Mouse (Mus musculus) limb, embryonic 10.5 days (tissue): ENCODE measurements at regions not wholly inside any gene's neighbourhood (a gene's known extent, or its start where the extent isn't known, plus 50 kb on each side); places are given as distances from the start of the nearest gene placed in this dataset.

Source experiments
- DNase-seq: peaks from one replicate; pipeline ENCODE4 v3.0.0-alpha.2; 2017; ENCODE audit warnings: low spot score
- H3K27ac ChIP-seq: fragments of 300-500 bp; sonication (generic); 2 replicates; pipeline ENCODE4 v1.5.1; 2016; ENCODE audit warnings: mild to moderate bottlenecking
- H3K27me3 ChIP-seq: fragments of 300-500 bp; sonication (generic); 2 replicates; pipeline ENCODE4 v1.6.1; 2016; ENCODE audit warnings: low read depth, mild to moderate bottlenecking; ENCODE audit not compliant: poor library complexity, severe bottlenecking
- H3K36me3 ChIP-seq: fragments of 300-500 bp; sonication (generic); 2 replicates; pipeline ENCODE4 v1.6.1; 2016; ENCODE audit warnings: mild to moderate bottlenecking, moderate library complexity
- H3K4me1 ChIP-seq: fragments of 300-500 bp; sonication (generic); 2 replicates; pipeline ENCODE4 v1.6.1; 2016
- H3K4me3 ChIP-seq: fragments of 300-500 bp; sonication (generic); 2 replicates; pipeline ENCODE4 v1.5.1; 2016; ENCODE audit warnings: mild to moderate bottlenecking, moderate library complexity
- H3K9me3 ChIP-seq: fragments of 300-500 bp; sonication (generic); replicated peaks from 2 replicates; pipeline ENCODE4 v1.6.1; 2016; ENCODE audit warnings: mild to moderate bottlenecking
- WGBS: fragments of 180-500 bp; shearing (Covaris S2); methylation state at CpG from one replicate; pipeline ENCODE4 v1.1.7; 2016; 5-methylcytosine and 5-hydroxymethylcytosine counted together

GRCm38 (mm10) chr10:97241476-97241875 is 237.9 kb upstream of the Dcn start:
- H3K9me3 ChIP-seq = no peaks in the 10 kb centered on the region
- H3K4me1 ChIP-seq = no peaks in the 10 kb centered on the region
- no peaks in the 10 kb centered on the region for H3K27me3 ChIP-seq
- no peaks in the 10 kb centered on the region for H3K36me3 ChIP-seq
- H3K4me3 ChIP-seq = no peak overlapping the region
- WGBS = 82% methylated on average over 2 of the region's 2 CpGs
- no peak for DNase-seq
- no peak overlapping the region for H3K27ac ChIP-seq

DNA sequence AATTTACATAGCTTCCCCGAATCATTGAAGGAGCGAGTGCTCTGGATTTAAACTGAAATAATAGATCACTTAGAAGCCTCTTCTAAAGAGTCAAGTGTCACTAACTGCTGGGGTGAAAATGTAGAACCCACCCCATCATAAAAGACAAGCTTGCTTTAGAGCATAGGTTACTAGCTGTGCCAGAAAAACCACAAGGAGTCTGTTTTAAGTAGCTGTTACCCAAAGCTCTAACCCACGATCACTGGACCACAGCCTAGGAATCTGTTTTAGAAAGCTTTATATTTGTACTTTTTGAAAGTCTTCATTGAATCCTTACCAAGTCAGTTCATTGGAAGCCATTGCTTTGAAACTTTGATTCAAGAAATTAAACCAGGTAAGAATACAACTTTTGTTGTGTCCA is 233.7 kb upstream of the Dcn start:
- no peak for DNase-seq
- Histone ChIP-seq H3K4me1 (no peaks in the 10 kb centered on the region), H3K27ac (no peak overlapping the region), H3K27me3 (no peaks in the 10 kb centered on the region), H3K36me3 (no peaks in the 10 kb centered on the region), H3K4me3 (no peak overlapping the region), H3K9me3 (no peaks in the 10 kb centered on the region)
- 89% methylated on average over 3 of the region's 3 CpGs for WGBS

DNA sequence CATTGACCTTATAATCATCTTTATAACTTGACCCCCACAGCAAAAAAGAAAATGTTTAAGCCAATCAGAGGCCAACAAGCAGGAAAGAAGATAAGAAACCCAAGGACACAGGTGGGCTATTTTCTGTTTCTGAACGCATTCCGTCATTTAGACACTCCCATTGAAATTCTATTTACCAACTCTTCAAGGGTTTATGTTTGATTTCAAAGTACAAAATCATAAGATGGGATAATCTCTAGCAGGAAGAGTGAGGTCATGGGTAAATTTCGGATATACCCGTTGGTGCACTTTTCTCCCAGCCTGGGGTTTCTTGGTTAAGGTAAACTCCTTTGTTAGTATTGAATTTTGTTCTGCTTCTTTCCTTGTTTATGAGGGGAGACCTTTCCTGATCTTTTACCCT is 230.9 kb upstream of the Dcn start:
- no peaks in the 10 kb centered on the region for H3K9me3 ChIP-seq
- H3K27me3 ChIP-seq = no peaks in the 10 kb centered on the region
- DNase-seq = no peak
- no peaks in the 10 kb centered on the region for H3K4me1 ChIP-seq
- no peaks in the 10 kb centered on the region for H3K36me3 ChIP-seq
- H3K4me3 ChIP-seq = no peak overlapping the region
- H3K27ac ChIP-seq = no peak overlapping the region
- WGBS = 93% methylated on average over 4 of the region's 4 CpGs

GRCm38 (mm10) chr10:97249760-97250159 is 229.6 kb upstream of the Dcn start:
- 84% methylated on average over 1 of the region's 1 CpGs for WGBS

DNA sequence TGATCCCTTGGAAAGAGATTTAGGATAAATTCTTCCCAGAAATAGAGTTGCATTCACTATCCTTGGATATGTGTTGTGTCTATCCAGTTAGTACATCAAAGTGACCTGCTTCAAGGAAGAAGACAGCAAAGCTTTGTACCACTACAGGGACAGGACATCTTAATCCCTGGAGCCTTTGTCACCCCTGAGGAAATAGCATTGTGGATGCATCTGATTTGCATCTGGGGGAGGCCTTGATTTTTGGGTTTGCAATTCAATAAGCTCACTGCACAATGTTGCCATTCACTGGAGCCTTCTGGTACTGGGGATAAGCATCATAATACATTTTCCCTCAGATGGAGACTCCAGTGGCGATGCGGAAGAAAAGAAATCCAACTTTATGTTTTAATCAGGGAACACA is 229.2 kb upstream of the Dcn start:
- H3K4me3 ChIP-seq = no peak overlapping the region
- no peaks in the 10 kb centered on the region for H3K36me3 ChIP-seq
- H3K4me1 ChIP-seq = no peaks in the 10 kb centered on the region
- no peak for DNase-seq
- 87% methylated on average over 2 of the region's 2 CpGs for WGBS
- H3K27ac ChIP-seq = no peak overlapping the region
- H3K9me3 ChIP-seq = no peaks in the 10 kb centered on the region
- H3K27me3 ChIP-seq = no peaks in the 10 kb centered on the region

More at GRCm38 (mm10) chr10:97249760-97250159, 229.6 kb upstream of the Dcn start:
- no peaks in the 10 kb centered on the region for H3K27me3 ChIP-seq
- H3K9me3 ChIP-seq = no peaks in the 10 kb centered on the region
- DNase-seq = no peak
- no peaks in the 10 kb centered on the region for H3K36me3 ChIP-seq
- H3K27ac ChIP-seq = no peak overlapping the region
- H3K4me3 ChIP-seq = no peak overlapping the region
- H3K4me1 ChIP-seq = no peaks in the 10 kb centered on the region

DNA sequence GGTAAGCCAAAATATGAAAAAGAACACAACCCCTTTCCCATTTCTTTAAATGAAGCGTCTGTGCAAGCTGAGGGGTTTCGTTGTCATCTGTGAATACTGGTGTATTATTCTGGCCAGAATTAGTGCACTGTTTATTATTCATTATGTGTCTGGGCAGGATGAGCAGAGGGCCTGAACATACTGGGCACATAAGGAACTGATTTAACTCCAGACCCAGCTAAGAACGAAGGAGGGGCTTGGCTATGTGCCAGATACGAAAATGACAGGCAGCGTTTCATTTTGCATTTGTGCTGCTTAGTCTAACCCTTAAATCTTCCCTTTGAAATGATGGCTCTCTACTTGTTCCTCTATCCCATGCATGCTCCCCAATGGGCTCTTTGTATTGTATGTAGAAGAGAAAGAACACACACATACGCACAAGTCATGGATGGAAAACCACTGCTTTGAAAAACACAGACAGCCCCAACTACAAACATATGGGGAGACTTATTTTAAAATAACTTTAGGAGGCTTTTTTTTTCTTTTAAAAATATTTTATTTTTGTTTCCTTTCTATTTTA is 213.4 kb upstream of the Dcn start:
- 39% methylated on average over 6 of the region's 6 CpGs for WGBS
- H3K27me3 ChIP-seq = no peaks in the 10 kb centered on the region
- no peak overlapping the region; the same call in 1 of the 2 replicates for H3K27ac ChIP-seq
- no peaks in the 10 kb centered on the region for H3K36me3 ChIP-seq
- peak; percentile 64 for DNase-seq
- no peak overlapping the region for H3K4me3 ChIP-seq
- H3K4me1 ChIP-seq = peaks cover 17% of the 10 kb centered on the region
- no peaks in the 10 kb centered on the region for H3K9me3 ChIP-seq

DNA sequence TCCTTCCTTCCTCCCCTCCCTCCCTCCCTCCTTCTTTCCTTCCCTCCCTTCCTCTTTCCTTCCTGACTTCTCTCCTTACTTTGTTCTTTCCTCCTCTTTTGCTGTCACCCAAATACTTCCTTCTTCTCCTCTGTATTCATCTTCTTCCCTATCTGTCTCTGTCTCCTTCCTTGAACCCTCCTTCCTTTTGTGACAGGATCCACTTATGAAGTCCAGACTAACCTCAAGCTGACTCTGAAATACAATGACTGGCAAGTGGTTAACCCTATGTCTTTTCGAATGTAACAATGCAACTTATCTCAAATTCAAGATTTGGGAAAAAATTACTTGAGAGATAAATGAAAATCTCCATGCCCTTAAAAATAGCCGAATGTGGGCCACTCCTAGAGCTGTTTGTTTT is 197.0 kb upstream of the Dcn start:
- H3K4me3 ChIP-seq = no peak overlapping the region
- 89% methylated on average over 2 of the region's 2 CpGs for WGBS
- H3K9me3 ChIP-seq = no peaks in the 10 kb centered on the region
- H3K27me3 ChIP-seq = no peaks in the 10 kb centered on the region
- no peak for DNase-seq
- H3K27ac ChIP-seq = no peak overlapping the region
- H3K4me1 ChIP-seq = no peaks in the 10 kb centered on the region
- no peaks in the 10 kb centered on the region for H3K36me3 ChIP-seq

DNA sequence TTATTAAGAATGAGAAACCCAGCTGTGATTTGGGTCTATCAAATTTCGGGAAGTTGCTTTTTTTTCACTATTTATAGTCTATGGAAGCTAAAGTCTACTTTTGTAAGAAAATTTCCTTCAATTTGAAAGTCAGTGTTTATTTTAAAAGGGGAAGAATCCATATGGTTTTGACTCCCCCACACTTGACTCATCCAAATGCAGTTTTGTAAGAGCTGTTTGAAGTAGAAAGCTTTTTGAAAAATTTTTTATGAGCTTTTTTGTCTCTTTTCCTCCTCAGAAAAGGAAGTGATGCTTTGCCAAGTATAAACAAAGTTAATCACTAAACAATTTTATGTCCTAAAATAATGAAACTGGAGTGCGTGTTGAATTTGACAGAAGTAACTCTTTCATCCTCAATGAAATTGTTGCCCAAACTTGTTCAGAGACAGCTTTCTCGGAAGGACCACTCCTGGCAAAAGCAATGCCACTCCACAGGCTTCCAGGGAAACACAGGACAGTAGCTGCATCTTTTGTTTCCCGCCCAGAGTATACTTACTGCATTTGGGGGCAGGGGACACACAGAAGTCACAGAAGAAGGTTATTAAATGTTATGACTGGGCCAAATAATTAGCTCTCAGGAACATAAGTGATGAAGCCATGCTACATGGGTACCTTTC is 196.4 kb upstream of the Dcn start:
- Histone ChIP-seq H3K4me1 (no peaks in the 10 kb centered on the region), H3K27me3 (no peaks in the 10 kb centered on the region), H3K4me3 (no peak overlapping the region), H3K27ac (no peak overlapping the region), H3K9me3 (no peaks in the 10 kb centered on the region), H3K36me3 (no peaks in the 10 kb centered on the region)
- 79% methylated on average over 4 of the region's 4 CpGs for WGBS
- no peak for DNase-seq

- Histone ChIP-seq H3K4me1 (no peaks in the 10 kb centered on the region), H3K36me3 (no peaks in the 10 kb centered on the region), H3K27ac (no peak overlapping the region), H3K9me3 (no peaks in the 10 kb centered on the region), H3K27me3 (no peaks in the 10 kb centered on the region), H3K4me3 (no peak overlapping the region)
- WGBS = 87% methylated on average over 3 of the region's 3 CpGs
- no peak for DNase-seq
These were observed 174.5 kb upstream of the Dcn start for GRCm38 (mm10) chr10:97304791-97305355.

DNA sequence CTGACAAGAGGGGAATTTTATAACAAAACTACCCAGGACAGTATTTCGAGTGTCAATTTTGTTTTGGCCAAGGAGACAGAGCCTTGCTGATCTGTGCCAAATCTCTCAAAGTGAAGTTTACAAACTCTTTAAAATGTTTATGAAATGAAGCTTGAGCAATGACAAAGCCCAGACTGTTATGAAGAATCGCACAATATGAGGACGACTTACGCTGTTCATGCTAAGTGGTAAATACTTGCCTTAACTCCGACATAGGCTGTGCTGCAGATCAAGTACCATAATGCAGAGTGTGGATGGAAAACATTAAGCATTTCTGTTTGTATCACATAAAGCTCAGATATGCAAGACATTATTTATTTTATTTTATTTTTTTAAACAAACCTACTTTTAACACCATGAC is 169.8 kb upstream of the Dcn start:
- peaks cover 8% of the 10 kb centered on the region; the same call in 1 of the 2 replicates for H3K4me1 ChIP-seq
- 92% methylated on average over 5 of the region's 5 CpGs for WGBS
- no peaks in the 10 kb centered on the region for H3K9me3 ChIP-seq
- H3K4me3 ChIP-seq = no peak overlapping the region
- H3K27me3 ChIP-seq = no peaks in the 10 kb centered on the region
- no peaks in the 10 kb centered on the region for H3K36me3 ChIP-seq
- H3K27ac ChIP-seq = no peak overlapping the region
- no peak for DNase-seq

DNA sequence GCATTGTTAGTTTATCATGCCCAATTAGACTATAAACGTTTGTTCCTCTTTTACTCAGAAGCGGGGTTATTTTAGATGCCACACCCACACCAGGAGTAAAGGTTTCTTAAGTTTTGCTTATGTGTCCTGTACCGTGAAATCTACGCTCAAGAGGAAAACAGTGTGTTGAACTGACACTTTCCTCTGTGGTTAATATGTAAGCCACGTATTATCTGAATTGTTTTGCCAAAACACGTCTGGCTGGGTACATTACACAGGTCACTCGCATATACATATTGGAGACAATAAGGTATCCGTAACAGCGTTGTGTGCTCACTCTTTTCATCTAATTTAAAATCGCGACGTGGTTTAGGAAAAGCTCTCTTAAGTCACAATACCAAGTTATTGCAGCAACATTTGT is 166.9 kb upstream of the Dcn start:
- no peak for DNase-seq
- Histone ChIP-seq H3K4me1 (peaks cover 13% of the 10 kb centered on the region; the same call in 1 of the 2 replicates), H3K4me3 (peak overlapping the region; percentile 57), H3K36me3 (no peaks in the 10 kb centered on the region), H3K27me3 (no peaks in the 10 kb centered on the region), H3K27ac (peak overlapping the region; percentile 93), H3K9me3 (no peaks in the 10 kb centered on the region)
- WGBS = 56% methylated on average over 12 of the region's 12 CpGs

DNA sequence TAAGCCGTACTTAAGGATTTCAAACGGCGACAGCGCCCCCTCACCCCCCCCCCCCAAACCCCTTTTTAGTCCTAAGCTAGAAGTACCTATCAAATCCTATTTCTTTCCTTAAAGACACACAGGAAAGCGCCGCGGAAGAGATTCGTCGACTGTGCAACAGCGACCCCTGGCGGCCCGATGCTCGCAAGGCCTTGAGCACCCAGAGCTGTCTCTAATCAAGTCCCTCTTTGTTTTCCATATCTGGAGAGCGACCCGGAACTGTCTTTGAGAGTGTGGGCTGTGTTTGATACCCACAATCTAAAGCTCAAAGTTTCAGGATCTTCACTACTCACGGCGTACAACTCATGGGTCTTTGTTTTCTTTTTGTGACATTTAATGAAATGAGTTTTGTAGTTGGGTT is 166.4 kb upstream of the Dcn start:
- peak; percentile 99 for DNase-seq
- H3K27ac ChIP-seq = peak overlapping the region; percentile 93
- H3K9me3 ChIP-seq = no peaks in the 10 kb centered on the region
- no peaks in the 10 kb centered on the region for H3K27me3 ChIP-seq
- H3K36me3 ChIP-seq = no peaks in the 10 kb centered on the region
- peak overlapping the region; percentile 57 for H3K4me3 ChIP-seq
- peaks cover 13% of the 10 kb centered on the region; the same call in 1 of the 2 replicates for H3K4me1 ChIP-seq
- WGBS = under 1% methylated on average over 17 of the region's 17 CpGs

DNA sequence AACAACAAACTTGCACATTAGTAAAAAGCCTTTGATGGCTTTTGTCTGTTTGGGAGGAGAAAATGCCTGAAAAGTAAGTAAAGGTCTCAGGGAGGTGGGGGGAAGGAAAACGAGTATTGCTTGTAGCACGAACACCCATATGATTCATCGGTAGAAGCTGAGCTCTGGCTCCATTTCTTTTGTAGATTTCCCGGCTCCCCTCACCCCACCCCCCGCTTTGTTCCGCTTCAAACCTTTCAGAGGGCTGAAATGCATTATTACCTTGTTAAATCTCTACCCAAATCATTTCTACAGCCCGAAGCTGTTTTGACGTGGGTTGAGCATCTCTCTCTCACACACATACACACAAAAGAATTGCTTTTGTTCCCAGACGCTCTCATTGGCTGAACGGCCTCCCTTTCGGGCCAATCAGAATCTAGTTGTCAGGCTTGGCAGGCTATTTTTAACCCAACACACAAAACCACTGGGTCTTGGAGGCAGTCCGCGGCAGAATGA is 166.0 kb upstream of the Dcn start:
- no peaks in the 10 kb centered on the region for H3K27me3 ChIP-seq
- peaks cover 13% of the 10 kb centered on the region; the same call in 1 of the 2 replicates for H3K4me1 ChIP-seq
- H3K36me3 ChIP-seq = no peaks in the 10 kb centered on the region
- under 1% methylated on average over 13 of the region's 13 CpGs for WGBS
- peak overlapping the region; percentile 57 for H3K4me3 ChIP-seq
- H3K27ac ChIP-seq = peak overlapping the region; percentile 93
- peak; percentile 73 for DNase-seq
- H3K9me3 ChIP-seq = no peaks in the 10 kb centered on the region
